Mouse (Mus musculus): ENCODE data around the gene Ap1b1.

DNA sequence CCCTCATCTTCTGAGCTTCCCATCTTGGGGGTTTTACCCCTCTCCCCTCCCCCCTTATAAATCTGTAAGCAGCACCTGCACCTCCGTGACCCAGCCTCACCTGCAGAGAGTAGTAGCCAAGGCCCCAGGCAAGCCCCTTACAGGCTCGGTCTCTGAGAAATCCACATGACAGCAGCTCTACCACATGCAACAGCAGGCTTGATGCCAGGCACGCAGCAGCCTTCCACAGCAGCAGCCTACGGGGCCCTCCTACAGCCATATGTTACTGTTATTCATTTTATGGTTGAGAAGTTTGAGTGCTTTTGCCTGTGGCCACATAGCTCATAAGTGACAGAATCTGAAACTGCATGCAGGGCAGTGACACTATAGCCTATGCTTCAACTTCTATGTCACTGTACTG, 48.8 kb downstream of the Ap1b1 start:
- TF ChIP-seq CTCF (IDR thresholded peaks at IDR 0.05; ENCODE audit: borderline replicate concordance, control insufficient read depth, extremely low read depth, insufficient read depth, low read length, poor library complexity) (no peak), POLR2A (IDR thresholded peaks at IDR 0.05; ENCODE audit: control insufficient read depth, extremely low read depth, insufficient read depth, low read length, poor library complexity) (no peak)

Measured in thymus, adult 2 months (tissue).